27 mouse cellular contexts compared by ENCODE assay signal in the genomic region with DNA sequence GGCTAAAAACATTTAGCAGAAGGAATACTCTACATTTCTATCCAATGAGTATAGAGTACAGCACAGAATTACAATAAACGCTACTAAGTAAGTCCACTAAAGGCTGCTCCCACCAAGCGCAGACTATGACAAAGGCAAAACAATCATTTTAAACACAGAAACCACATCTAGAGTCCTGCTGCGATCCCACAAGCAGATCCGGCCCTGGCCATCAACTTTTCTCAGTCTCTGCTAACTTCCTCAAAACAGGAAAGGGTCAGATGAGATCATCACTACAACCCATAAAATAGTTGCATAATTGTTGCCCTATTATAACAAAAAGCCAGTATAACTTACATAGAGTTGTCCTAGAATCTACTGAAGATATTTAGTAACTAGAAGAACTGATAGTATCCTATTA. TPM values are rescaled to one million over a fixed set of nuclear protein-coding genes. Genes with fewer than 3 reads are reported as not detected.
DNase-seq lines count a peak whose midpoint lies in the region; ATAC-seq and TF ChIP-seq lines count a peak whose summit lies in the region.
"Had no signal": no experiment of that assay in that cellular context is flagged by ENCODE, and none has a peak within 500 bp of the region (broad histone marks: within the 10 kb centered on the region; RNA-seq: fewer than 3 reads in every experiment).

No protein-coding gene starts in this region.

- peak; percentile 14 for DNase-seq in kidney, adult 9 months
- peak; percentile 8 for DNase-seq in lung, postnatal 36 days
- no peak for DNase-seq in lung, adult 2 months
- no peak for DNase-seq in adrenal gland, postnatal 4 days (ENCODE audit: low spot score in 2 of 2)
- DNase-seq in thymus, postnatal 14 days = no peak
- DNase-seq: adrenal gland, adult 8-10 months; adrenal gland, postnatal 25 days; cerebellum, adult 11 months; cerebellum, adult 2 months; cerebellum, adult 9-11 months; cerebellum, postnatal 25 days; embryo, embryonic 11 days; gastrocnemius, postnatal 25 days; heart, postnatal 14 days; heart, postnatal 4 days had no signal

- peaks cover 51% of the 10 kb centered on the region for H3K36me3 ChIP-seq in kidney, embryonic 15.5 days

- no peaks in the 10 kb centered on the region for H3K27me3 ChIP-seq in kidney, embryonic 15.5 days
- H3K27me3 ChIP-seq: embryonic facial prominence, embryonic 13.5 days; forebrain, embryonic 12.5 days; forebrain, embryonic 15.5 days; heart, embryonic 13.5 days had no signal

- no peak for TF ChIP-seq CTCF in lung, adult 2 months (IDR thresholded peaks at IDR 0.05; ENCODE audit: insufficient read depth, low read length)

- no peak overlapping the region for H3K4me2 ChIP-seq in kidney, embryonic 15.5 days
- H3K4me2 ChIP-seq: embryonic facial prominence, embryonic 13.5 days; forebrain, embryonic 12.5 days; forebrain, embryonic 15.5 days; heart, embryonic 13.5 days; hindbrain, embryonic 14.5 days had no signal

- no peaks in the 10 kb centered on the region for H3K4me1 ChIP-seq in kidney, embryonic 15.5 days
- H3K4me1 ChIP-seq in lung, adult 2 months (ENCODE audit: control insufficient read depth, insufficient read depth, low read length) = no peaks in the 10 kb centered on the region
- H3K4me1 ChIP-seq: embryonic facial prominence, embryonic 10.5 days; embryonic facial prominence, embryonic 13.5 days; forebrain, embryonic 12.5 days; forebrain, embryonic 15.5 days; heart, embryonic 13.5 days had no signal

- 81% methylated on average over 4 of the region's 4 CpGs for WGBS in kidney, embryonic 15.5 days
- 51% methylated on average over 4 of the region's 4 CpGs for WGBS in lung, adult 2 months

- H3K27ac ChIP-seq in kidney, embryonic 15.5 days = no peak overlapping the region
- H3K27ac ChIP-seq: embryonic facial prominence, embryonic 10.5 days; embryonic facial prominence, embryonic 13.5 days; forebrain, embryonic 12.5 days; forebrain, embryonic 15.5 days; heart, embryonic 13.5 days; hindbrain, embryonic 14.5 days; hindbrain, postnatal 0 days had no signal

- H3K9ac ChIP-seq in kidney, embryonic 15.5 days = no peak overlapping the region
- H3K9ac ChIP-seq: embryonic facial prominence, embryonic 13.5 days; forebrain, embryonic 12.5 days; forebrain, embryonic 15.5 days; heart, embryonic 13.5 days; hindbrain, embryonic 14.5 days had no signal

- no peak overlapping the region for H3K4me3 ChIP-seq in kidney, embryonic 15.5 days (replicated peaks)
- no peak overlapping the region for H3K4me3 ChIP-seq in lung, adult 2 months (replicated peaks; ENCODE audit: extremely low read depth, low read depth, low read length)
- H3K4me3 ChIP-seq: embryonic facial prominence, embryonic 10.5 days; embryonic facial prominence, embryonic 13.5 days; erythroblast, embryonic 14.5 days; forebrain, embryonic 12.5 days; forebrain, embryonic 15.5 days; heart, embryonic 13.5 days had no signal

- ATAC-seq in kidney, embryonic 15.5 days (replicated peaks; ENCODE audit: low FRiP score) = no peak
- ATAC-seq in common myeloid progenitor, adult 5-6 weeks (replicated peaks; ENCODE audit: low read depth, poor library complexity, severe bottlenecking) = peak; percentile 81
- ATAC-seq in megakaryocyte progenitor cell, adult 5-6 weeks (replicated peaks; ENCODE audit: poor library complexity) = peak; percentile 55
- ATAC-seq: activated CD4-positive, CD25-positive, alpha-beta regulatory T cell, adult 4 months; forebrain, embryonic 15.5 days; hindbrain, postnatal 0 days had no signal

- H3K9me3 ChIP-seq in kidney, embryonic 15.5 days (replicated peaks) = no peaks in the 10 kb centered on the region
- H3K9me3 ChIP-seq: embryonic facial prominence, embryonic 10.5 days; embryonic facial prominence, embryonic 13.5 days; forebrain, embryonic 12.5 days; forebrain, embryonic 15.5 days; heart, embryonic 13.5 days had no signal

- TF ChIP-seq POLR2A in lung, adult 2 months (IDR thresholded peaks at IDR 0.05; ENCODE audit: borderline replicate concordance, extremely low read depth, low read depth, low read length) = no peak

RNA-seq across cellular contexts. Expression of gene Emsy, which starts 54.9 kb away (rescaled TPM):
- 29.3 and 32.4 TPM in 2 replicates for polyA plus RNA-seq in kidney, embryonic 15.5 days (2015; fragmentation: Nextera tagmentation; extraction: Ambion mirVana)
- polyA plus RNA-seq in lung, adult 2 months (2012; rRNA removed) = 18.9 and 20.2 TPM in 2 replicates
- total RNA-seq in common myeloid progenitor, adult 5-6 weeks (2017) = 30.3 and 46.6 TPM in 2 replicates
- total RNA-seq in megakaryocyte progenitor cell, adult 5-6 weeks (2015) = 69.1 and 83.8 TPM in 2 replicates
- total RNA-seq in megakaryocyte progenitor cell, adult 5-6 weeks (2017) = 23.5 and 26.0 TPM in 2 replicates
- total RNA-seq in adrenal gland, postnatal 4 days (2021) = 10 to 100 TPM; 33.7 to 35.8 TPM

Comparison
In these comparisons a context has a peak if more than half of its experiments do, and no peak if none do; other contexts are left out.
1. DNase-seq: peak in kidney, adult 9 months (single experiment) and lung, postnatal 36 days (single experiment); none in lung, adult 2 months (single experiment), adrenal gland, postnatal 4 days (0 of 2) and thymus, postnatal 14 days (single experiment).